Mouse (Mus musculus) spleen, adult 2 months (tissue): ENCODE results near the gene Sod1. TPM values are rescaled to one million over a fixed set of nuclear protein-coding genes. Genes with fewer than 3 reads are reported as not detected.
A peak's percentile ranks its signal among the peaks of the same experiment; 100 is the strongest.

Source experiments
- DNase-seq, 2 experiments: peaks; one replicate each; pipeline versions ENCODE4 v3.0.0 to v3.0.0-alpha.2; 2012 to 2021; ENCODE audit warnings: low spot score in 2 of 2, low read depth in 1 of 2
- H3K27ac ChIP-seq: fragments of 200-500 bp; 2 replicates; pipeline ENCODE4 v1.5.1; 2012; ENCODE audit warnings: low read length, inconsistent platforms; ENCODE audit not compliant: insufficient read depth
- H3K27me3 ChIP-seq: fragments of 200-500 bp; 2 replicates; pipeline ENCODE4 v1.6.1; 2012; ENCODE audit warnings: mild to moderate bottlenecking, moderate library complexity, low read length, inconsistent platforms; ENCODE audit not compliant: control insufficient read depth, insufficient read depth
- H3K36me3 ChIP-seq: fragments of 200-500 bp; 2 replicates; pipeline ENCODE4 v1.6.1; 2012; ENCODE audit warnings: mild to moderate bottlenecking, low read length, inconsistent platforms; ENCODE audit not compliant: control insufficient read depth, insufficient read depth
- H3K4me1 ChIP-seq: fragments of 200-500 bp; 2 replicates; pipeline ENCODE4 v1.6.1; 2011; ENCODE audit warnings: inconsistent platforms; ENCODE audit not compliant: control insufficient read depth, insufficient read depth, insufficient read length
- H3K4me3 ChIP-seq: fragments of 200-500 bp; 2 replicates; pipeline ENCODE4 v1.5.1; 2011; ENCODE audit warnings: mild to moderate bottlenecking, inconsistent platforms; ENCODE audit not compliant: insufficient read depth, insufficient read length; ENCODE audit errors: extremely low read depth
- CTCF ChIP-seq: fragments of 200-500 bp; IDR thresholded peaks from 2 replicates; pipeline ENCODE4 v1.5.1; 2011; ENCODE audit warnings: mild to moderate bottlenecking, inconsistent platforms; ENCODE audit not compliant: insufficient read depth, insufficient read length, insufficient replicate concordance; ENCODE audit errors: extremely low read depth
- POLR2A ChIP-seq: fragments of 200-500 bp; IDR thresholded peaks from 2 replicates; pipeline ENCODE4 v1.6.1; 2011; ENCODE audit warnings: low read depth, low read length, inconsistent platforms
- WGBS: fragments of 180-500 bp; shearing (Covaris S2); methylation state at CpG from one replicate; pipeline ENCODE4 v1.1.7; 2018; 5-methylcytosine and 5-hydroxymethylcytosine counted together
- polyA plus RNA-seq: library from polyadenylated mRNA; depleted of rRNA; stranded (reverse); fragments of >200 nt; gene quantifications from 2 replicates; pipeline ENCODE4 v1.2.3, GENCODE M21; 2012; rRNA removed

The Sod1 gene
- 153 and 168 TPM in 2 replicates for polyA plus RNA-seq

- H3K4me3 ChIP-seq: peak within 1 kb of the TSS; percentile 75
- TF ChIP-seq CTCF: no peak
- TF ChIP-seq POLR2A: peak; percentile 93
- peak; percentile 83 to 94 for DNase-seq
- H3K36me3 ChIP-seq: peaks cover 4% of the 10 kb centered on the region
- no peaks in the 10 kb centered on the region for H3K27me3 ChIP-seq
- H3K27ac ChIP-seq: peak within 1 kb of the TSS; percentile 75
- WGBS: 2% methylated on average over 63 of the region's 63 CpGs
- H3K4me1 ChIP-seq: 0 out of 2 replicates have a peak, but pooled peaks cover 6% of the 10 kb centered on the region
Observed at GRCm38 (mm10) chr16:90220026-90220891, at the start of gene Sod1. Gene Sod1 (plus strand): TSS chr16:90220754.

GRCm38 (mm10) chr16:90171416-90171815 is 49.1 kb upstream of the Sod1 start:
- Histone ChIP-seq H3K27ac (no peak overlapping the region), H3K4me3 (no peak overlapping the region), H3K36me3 (no peaks in the 10 kb centered on the region), H3K27me3 (no peaks in the 10 kb centered on the region), H3K4me1 (no peaks in the 10 kb centered on the region)
- 87% methylated on average over 8 of the region's 8 CpGs for WGBS
- DNase-seq: no peak
- TF ChIP-seq POLR2A (no peak), CTCF (no peak)

GRCm38 (mm10) chr16:90176472-90176871 is 44.1 kb upstream of the Sod1 start:
- no peak overlapping the region for H3K4me3 ChIP-seq
- no peaks in the 10 kb centered on the region for H3K36me3 ChIP-seq
- no peaks in the 10 kb centered on the region for H3K4me1 ChIP-seq
- WGBS: 38% methylated on average over 10 of the region's 10 CpGs
- TF ChIP-seq POLR2A (no peak), CTCF (no peak)
- no peak for DNase-seq
- H3K27ac ChIP-seq: no peak overlapping the region
- no peaks in the 10 kb centered on the region for H3K27me3 ChIP-seq

GRCm38 (mm10) chr16:90177425-90177824 is 43.1 kb upstream of the Sod1 start:
- Histone ChIP-seq H3K4me3 (no peak overlapping the region), H3K27ac (no peak overlapping the region), H3K27me3 (no peaks in the 10 kb centered on the region), H3K4me1 (no peaks in the 10 kb centered on the region), H3K36me3 (no peaks in the 10 kb centered on the region)
- TF ChIP-seq CTCF: no peak
- TF ChIP-seq POLR2A: no peak
- DNase-seq: peak; percentile 12 to 27
- 3% methylated on average over 8 of the region's 8 CpGs for WGBS

- 78% methylated on average over 3 of the region's 3 CpGs for WGBS
- no peak overlapping the region for H3K4me3 ChIP-seq
- H3K36me3 ChIP-seq: no peaks in the 10 kb centered on the region
- DNase-seq: no peak
- no peaks in the 10 kb centered on the region for H3K27me3 ChIP-seq
- no peak overlapping the region for H3K27ac ChIP-seq
- H3K4me1 ChIP-seq: no peaks in the 10 kb centered on the region
- no peak for TF ChIP-seq POLR2A
- TF ChIP-seq CTCF: no peak
Observed at GRCm38 (mm10) chr16:90178404-90178803, 42.1 kb upstream of the Sod1 start.

- H3K4me1 ChIP-seq: no peaks in the 10 kb centered on the region
- 82% methylated on average over 5 of the region's 5 CpGs for WGBS
- DNase-seq: no peak
- no peak overlapping the region for H3K27ac ChIP-seq
- no peak overlapping the region for H3K4me3 ChIP-seq
- no peaks in the 10 kb centered on the region for H3K36me3 ChIP-seq
- no peaks in the 10 kb centered on the region for H3K27me3 ChIP-seq
- no peak for TF ChIP-seq POLR2A
- no peak for TF ChIP-seq CTCF
Observed at GRCm38 (mm10) chr16:90179892-90180291, 40.7 kb upstream of the Sod1 start.

- DNase-seq: no peak
- no peaks in the 10 kb centered on the region for H3K4me1 ChIP-seq
- WGBS: 41% methylated on average over 6 of the region's 6 CpGs
- H3K27me3 ChIP-seq: no peaks in the 10 kb centered on the region
- H3K4me3 ChIP-seq: no peak overlapping the region
- no peak for TF ChIP-seq CTCF
- TF ChIP-seq POLR2A: no peak
- H3K27ac ChIP-seq: no peak overlapping the region
- no peaks in the 10 kb centered on the region for H3K36me3 ChIP-seq
Observed at GRCm38 (mm10) chr16:90180975-90181374, 39.6 kb upstream of the Sod1 start.
